Mouse (Mus musculus) frontal cortex, adult 2 months (tissue): ENCODE data around the gene Gm21060. TPM values are rescaled to one million over a fixed set of nuclear protein-coding genes. Genes with fewer than 3 reads are reported as not detected.

ENCODE experiments used
- polyA plus RNA-seq: library from polyadenylated mRNA; depleted of rRNA; stranded (reverse); fragments of >200 nt; gene quantifications from 2 replicates; pipeline ENCODE4 v1.2.3, GENCODE M21; 2012; rRNA removed

Gm21060 gene
- polyA plus RNA-seq, 1 experiment = not detected

Other genes with a start within 250 kb of the Gm21060 start
- 42.1 and 48.9 TPM in 2 replicates for gene Zfp950, start 156.2 kb downstream of the Gm21060 start, polyA plus RNA-seq
- gene Gm7102, start 120.8 kb downstream of the Gm21060 start, polyA plus RNA-seq = 0.06 and 0.15 TPM in 2 replicates
- gene Gm6020, start 113.2 kb downstream of the Gm21060 start, polyA plus RNA-seq = not detected in 2 replicates
- 178 and 209 TPM in 2 replicates for gene Csf2ra, start 68.6 kb downstream of the Gm21060 start, polyA plus RNA-seq